Mouse (Mus musculus) stomach, postnatal 0 days (tissue): ENCODE data around the gene Abcg1.

ENCODE experiments used
- CTCF ChIP-seq: IDR thresholded peaks from 2 replicates; pipeline ENCODE4 v1.5.1; 2016; ENCODE audit warnings: antibody characterized with exemption, low read depth, mild to moderate bottlenecking, moderate library complexity
- EP300 ChIP-seq: optimal IDR thresholded peaks from 2 replicates; pipeline ENCODE3; 2016; ENCODE audit warnings: antibody characterized with exemption

- TF ChIP-seq CTCF (no peak), EP300 (no peak)
Measured at GRCm38 (mm10) chr17:31136291-31136690, 78.8 kb downstream of the Abcg1 start.
